Mouse (Mus musculus): ENCODE data around the gene Ttc7b. TPM values are rescaled to one million over a fixed set of nuclear protein-coding genes. Genes with fewer than 3 reads are reported as not detected.

Gene Ttc7b
- polyA plus RNA-seq, 1 experiment from 2014 or later = 3.5 TPM

- no peak for ATAC-seq (ENCODE audit: insufficient read depth, low FRiP score)
- Histone ChIP-seq H3K4me3 (replicated peaks; ENCODE audit: low read length) (no peak overlapping the region), H3K9me3 (replicated peaks; ENCODE audit: control insufficient read depth, low read length) (no peaks in the 10 kb centered on the region), H3K4me1 (ENCODE audit: control insufficient read depth, insufficient read depth, low read length) (no peaks in the 10 kb centered on the region), H3K9ac (ENCODE audit: low read length) (no peak overlapping the region), H3K36me3 (ENCODE audit: control insufficient read depth, insufficient read depth, low read length) (no peaks in the 10 kb centered on the region), H3K27me3 (ENCODE audit: control insufficient read depth, insufficient read depth, low read length) (no peaks in the 10 kb centered on the region), H3K4me2 (ENCODE audit: low read depth, low read length) (no peak overlapping the region), H3K27ac (ENCODE audit: low read length) (no peak overlapping the region)
- WGBS = 86% methylated on average over 4 of the region's 4 CpGs
Observed at GRCm38 (mm10) chr12:100503659-100504058, 17.0 kb downstream of the Ttc7b start.

- H3K4me3 ChIP-seq (replicated peaks; ENCODE audit: low read length) = no peak overlapping the region
- no peak overlapping the region for H3K4me2 ChIP-seq (ENCODE audit: low read depth, low read length)
- no peaks in the 10 kb centered on the region for H3K4me1 ChIP-seq (ENCODE audit: control insufficient read depth, insufficient read depth, low read length)
- H3K27me3 ChIP-seq (ENCODE audit: control insufficient read depth, insufficient read depth, low read length) = no peaks in the 10 kb centered on the region
- H3K9me3 ChIP-seq (replicated peaks; ENCODE audit: control insufficient read depth, low read length) = no peaks in the 10 kb centered on the region
- H3K27ac ChIP-seq (ENCODE audit: low read length) = no peak overlapping the region
- no peak overlapping the region for H3K9ac ChIP-seq (ENCODE audit: low read length)
- ATAC-seq (ENCODE audit: insufficient read depth, low FRiP score) = no peak
- WGBS = 65% methylated on average over 3 of the region's 3 CpGs
- H3K36me3 ChIP-seq (ENCODE audit: control insufficient read depth, insufficient read depth, low read length) = no peaks in the 10 kb centered on the region
Observed at GRCm38 (mm10) chr12:100502544-100502943, 18.1 kb downstream of the Ttc7b start.

GRCm38 (mm10) chr12:100501261-100501660 is 19.4 kb downstream of the Ttc7b start:
- H3K4me1 ChIP-seq (ENCODE audit: control insufficient read depth, insufficient read depth, low read length) = no peaks in the 10 kb centered on the region
- no peak overlapping the region for H3K4me3 ChIP-seq (replicated peaks; ENCODE audit: low read length)
- no peak for ATAC-seq (ENCODE audit: insufficient read depth, low FRiP score)
- no peaks in the 10 kb centered on the region for H3K27me3 ChIP-seq (ENCODE audit: control insufficient read depth, insufficient read depth, low read length)
- H3K36me3 ChIP-seq (ENCODE audit: control insufficient read depth, insufficient read depth, low read length) = no peaks in the 10 kb centered on the region
- H3K9me3 ChIP-seq (replicated peaks; ENCODE audit: control insufficient read depth, low read length) = no peaks in the 10 kb centered on the region
- 74% methylated on average over 4 of the region's 4 CpGs for WGBS
- H3K4me2 ChIP-seq (ENCODE audit: low read depth, low read length) = no peak overlapping the region
- no peak overlapping the region for H3K9ac ChIP-seq (ENCODE audit: low read length)
- no peak overlapping the region for H3K27ac ChIP-seq (ENCODE audit: low read length)

GRCm38 (mm10) chr12:100499469-100499868 is 21.2 kb downstream of the Ttc7b start:
- Histone ChIP-seq H3K27ac (ENCODE audit: low read length) (no peak overlapping the region), H3K36me3 (ENCODE audit: control insufficient read depth, insufficient read depth, low read length) (no peaks in the 10 kb centered on the region), H3K27me3 (ENCODE audit: control insufficient read depth, insufficient read depth, low read length) (no peaks in the 10 kb centered on the region), H3K4me1 (ENCODE audit: control insufficient read depth, insufficient read depth, low read length) (no peaks in the 10 kb centered on the region), H3K9ac (ENCODE audit: low read length) (no peak overlapping the region), H3K4me3 (replicated peaks; ENCODE audit: low read length) (no peak overlapping the region), H3K4me2 (ENCODE audit: low read depth, low read length) (no peak overlapping the region), H3K9me3 (replicated peaks; ENCODE audit: control insufficient read depth, low read length) (no peaks in the 10 kb centered on the region)
- no peak for ATAC-seq (ENCODE audit: insufficient read depth, low FRiP score)
- WGBS = 87% methylated on average over 13 of the region's 13 CpGs

- no peaks in the 10 kb centered on the region for H3K36me3 ChIP-seq (ENCODE audit: control insufficient read depth, insufficient read depth, low read length)
- H3K27ac ChIP-seq (ENCODE audit: low read length) = no peak overlapping the region
- no peak for ATAC-seq (ENCODE audit: insufficient read depth, low FRiP score)
- H3K4me2 ChIP-seq (ENCODE audit: low read depth, low read length) = no peak overlapping the region
- WGBS = 90% methylated on average over 5 of the region's 5 CpGs
- H3K4me1 ChIP-seq (ENCODE audit: control insufficient read depth, insufficient read depth, low read length) = no peaks in the 10 kb centered on the region
- no peak overlapping the region for H3K9ac ChIP-seq (ENCODE audit: low read length)
- H3K27me3 ChIP-seq (ENCODE audit: control insufficient read depth, insufficient read depth, low read length) = no peaks in the 10 kb centered on the region
- H3K4me3 ChIP-seq (replicated peaks; ENCODE audit: low read length) = no peak overlapping the region
- no peaks in the 10 kb centered on the region for H3K9me3 ChIP-seq (replicated peaks; ENCODE audit: control insufficient read depth, low read length)
Observed at GRCm38 (mm10) chr12:100498006-100498405, 22.6 kb downstream of the Ttc7b start.

GRCm38 (mm10) chr12:100495083-100495482 is 25.5 kb downstream of the Ttc7b start:
- Histone ChIP-seq H3K9ac (ENCODE audit: low read length) (no peak overlapping the region), H3K4me3 (replicated peaks; ENCODE audit: low read length) (no peak overlapping the region), H3K27ac (ENCODE audit: low read length) (no peak overlapping the region), H3K4me1 (ENCODE audit: control insufficient read depth, insufficient read depth, low read length) (no peaks in the 10 kb centered on the region), H3K27me3 (ENCODE audit: control insufficient read depth, insufficient read depth, low read length) (no peaks in the 10 kb centered on the region), H3K36me3 (ENCODE audit: control insufficient read depth, insufficient read depth, low read length) (0 out of 2 replicates have a peak, but pooled peaks cover 4% of the 10 kb centered on the region), H3K4me2 (ENCODE audit: low read depth, low read length) (no peak overlapping the region), H3K9me3 (replicated peaks; ENCODE audit: control insufficient read depth, low read length) (no peaks in the 10 kb centered on the region)
- WGBS = 91% methylated on average over 7 of the region's 7 CpGs
- no peak for ATAC-seq (ENCODE audit: insufficient read depth, low FRiP score)

GRCm38 (mm10) chr12:100493211-100493610 is 27.4 kb downstream of the Ttc7b start:
- Histone ChIP-seq H3K4me3 (replicated peaks; ENCODE audit: low read length) (no peak overlapping the region), H3K9me3 (replicated peaks; ENCODE audit: control insufficient read depth, low read length) (no peaks in the 10 kb centered on the region), H3K9ac (ENCODE audit: low read length) (no peak overlapping the region), H3K27me3 (ENCODE audit: control insufficient read depth, insufficient read depth, low read length) (no peaks in the 10 kb centered on the region), H3K36me3 (ENCODE audit: control insufficient read depth, insufficient read depth, low read length) (0 out of 2 replicates have a peak, but pooled peaks cover 4% of the 10 kb centered on the region), H3K27ac (ENCODE audit: low read length) (no peak overlapping the region), H3K4me1 (ENCODE audit: control insufficient read depth, insufficient read depth, low read length) (no peaks in the 10 kb centered on the region), H3K4me2 (ENCODE audit: low read depth, low read length) (no peak overlapping the region)
- 90% methylated on average over 5 of the region's 5 CpGs for WGBS
- no peak for ATAC-seq (ENCODE audit: insufficient read depth, low FRiP score)

GRCm38 (mm10) chr12:100492676-100493075 is 27.9 kb downstream of the Ttc7b start:
- no peak overlapping the region for H3K4me3 ChIP-seq (replicated peaks; ENCODE audit: low read length)
- no peak for ATAC-seq (ENCODE audit: insufficient read depth, low FRiP score)
- no peak overlapping the region for H3K4me2 ChIP-seq (ENCODE audit: low read depth, low read length)
- 83% methylated on average over 3 of the region's 3 CpGs for WGBS
- H3K27ac ChIP-seq (ENCODE audit: low read length) = no peak overlapping the region
- no peaks in the 10 kb centered on the region for H3K4me1 ChIP-seq (ENCODE audit: control insufficient read depth, insufficient read depth, low read length)
- no peaks in the 10 kb centered on the region for H3K27me3 ChIP-seq (ENCODE audit: control insufficient read depth, insufficient read depth, low read length)
- H3K9ac ChIP-seq (ENCODE audit: low read length) = no peak overlapping the region
- 0 out of 2 replicates have a peak, but pooled peaks cover 4% of the 10 kb centered on the region for H3K36me3 ChIP-seq (ENCODE audit: control insufficient read depth, insufficient read depth, low read length)
- H3K9me3 ChIP-seq (replicated peaks; ENCODE audit: control insufficient read depth, low read length) = no peaks in the 10 kb centered on the region

- Histone ChIP-seq H3K27me3 (ENCODE audit: control insufficient read depth, insufficient read depth, low read length) (no peaks in the 10 kb centered on the region), H3K4me3 (replicated peaks; ENCODE audit: low read length) (no peak overlapping the region), H3K4me1 (ENCODE audit: control insufficient read depth, insufficient read depth, low read length) (no peaks in the 10 kb centered on the region), H3K36me3 (ENCODE audit: control insufficient read depth, insufficient read depth, low read length) (0 out of 2 replicates have a peak, but pooled peaks cover 4% of the 10 kb centered on the region), H3K27ac (ENCODE audit: low read length) (no peak overlapping the region), H3K4me2 (ENCODE audit: low read depth, low read length) (no peak overlapping the region), H3K9ac (ENCODE audit: low read length) (no peak overlapping the region), H3K9me3 (replicated peaks; ENCODE audit: control insufficient read depth, low read length) (no peaks in the 10 kb centered on the region)
- WGBS = 94% methylated on average over 10 of the region's 10 CpGs
- ATAC-seq (ENCODE audit: insufficient read depth, low FRiP score) = no peak
Observed at GRCm38 (mm10) chr12:100491967-100492611, 28.5 kb downstream of the Ttc7b start.
